Mouse (Mus musculus) activated CD4-positive, CD25-positive, alpha-beta regulatory T cell, adult 4 months (primary cell): Measurements from ENCODE around the gene Nxf1. TPM values are rescaled to one million over a fixed set of nuclear protein-coding genes. Genes with fewer than 3 reads are reported as not detected.
"Not testable (repeated sequence)": the region's sequence is repeated elsewhere in the genome, so short reads cannot be mapped to it uniquely, and the experiment has no call there.

Source experiments
- ATAC-seq: one replicate; pipeline ENCODE4 v1.8.0; 2017
- polyA plus RNA-seq, 2 experiments: library from polyadenylated mRNA; unstranded; fragments of 100-300 nt; shearing (Covaris generic); gene quantifications; one replicate each; pipeline ENCODE4 v1.2.1; 2017

The Nxf1 gene
- polyA plus RNA-seq, 2 experiments from 2014 or later: 126 to 163 TPM

DNA sequence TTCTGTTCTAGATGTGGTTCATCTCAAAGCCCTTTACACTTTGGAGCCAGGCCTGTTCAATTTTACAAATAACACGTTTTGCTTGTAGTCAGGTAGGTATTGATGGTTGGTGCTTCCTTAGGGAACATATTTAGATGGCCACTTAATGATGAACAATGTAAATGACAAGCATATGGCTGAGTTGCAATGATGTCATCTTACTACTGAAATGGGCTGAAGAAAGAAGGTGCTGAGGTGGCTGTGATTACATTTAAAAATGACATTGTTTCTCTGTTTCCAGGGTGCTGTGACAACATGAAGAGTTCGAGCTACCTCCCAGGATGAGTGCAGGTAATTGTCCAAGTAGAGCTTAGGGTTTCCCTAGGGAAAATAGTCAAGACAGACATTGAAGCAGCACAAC lies 32.5 kb upstream of the Nxf1 start:
- no peak for ATAC-seq

- ATAC-seq: no peak
Measured at GRCm38 (mm10) chr19:8725081-8725613, 31.7 kb upstream of the Nxf1 start.

GRCm38 (mm10) chr19:8726609-8727390 lies 30.1 kb upstream of the Nxf1 start:
- no peak for ATAC-seq

- no peak for ATAC-seq
Measured at GRCm38 (mm10) chr19:8727495-8728114, 29.3 kb upstream of the Nxf1 start.

GRCm38 (mm10) chr19:8728335-8729099 lies 28.4 kb upstream of the Nxf1 start:
- not testable (repeated sequence) for ATAC-seq

DNA sequence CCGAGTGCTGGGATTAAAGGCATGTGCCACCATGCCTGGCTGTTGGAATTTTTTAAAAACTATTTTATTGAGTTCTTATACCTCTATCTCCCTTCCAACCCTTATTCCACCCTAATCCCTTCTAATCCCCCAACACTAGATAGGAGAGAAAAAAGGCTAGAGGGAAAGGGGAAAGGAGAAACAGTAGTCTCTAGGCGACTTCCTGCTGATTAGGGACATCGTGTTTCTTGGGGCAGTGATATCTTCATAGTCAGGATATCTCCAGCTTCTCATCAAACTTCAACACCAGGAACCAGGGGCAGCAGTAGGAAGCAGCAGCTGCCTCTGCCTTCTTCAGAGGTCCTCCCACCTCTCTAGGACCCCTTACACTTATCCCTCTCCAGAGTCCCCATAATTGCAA lies 22.5 kb upstream of the Nxf1 start:
- ATAC-seq: no peak

- peak; percentile 86 for ATAC-seq
Measured at GRCm38 (mm10) chr19:8735389-8736159, 21.3 kb upstream of the Nxf1 start, which contains the start of gene Wdr74. Gene Wdr74, plus strand, starts transcription at chr19:8735827.

DNA sequence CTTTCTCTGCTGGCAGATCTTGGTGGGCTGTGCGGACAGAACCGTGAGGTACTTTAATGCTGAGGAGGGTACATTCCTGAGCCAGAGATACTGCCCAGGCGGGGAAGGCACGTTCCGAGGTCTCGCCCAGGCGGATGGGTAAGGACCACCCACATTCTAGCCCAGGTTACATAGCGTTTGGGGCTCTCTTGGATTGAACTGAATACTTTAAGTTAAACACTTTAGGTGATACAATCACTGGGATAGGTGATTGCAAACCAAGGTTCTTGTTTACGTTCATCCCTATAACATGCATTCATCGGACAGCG lies 20.8 kb upstream of the Nxf1 start:
- peak; percentile 24 for ATAC-seq

GRCm38 (mm10) chr19:8738911-8739310 lies 18.0 kb upstream of the Nxf1 start:
- no peak for ATAC-seq

DNA sequence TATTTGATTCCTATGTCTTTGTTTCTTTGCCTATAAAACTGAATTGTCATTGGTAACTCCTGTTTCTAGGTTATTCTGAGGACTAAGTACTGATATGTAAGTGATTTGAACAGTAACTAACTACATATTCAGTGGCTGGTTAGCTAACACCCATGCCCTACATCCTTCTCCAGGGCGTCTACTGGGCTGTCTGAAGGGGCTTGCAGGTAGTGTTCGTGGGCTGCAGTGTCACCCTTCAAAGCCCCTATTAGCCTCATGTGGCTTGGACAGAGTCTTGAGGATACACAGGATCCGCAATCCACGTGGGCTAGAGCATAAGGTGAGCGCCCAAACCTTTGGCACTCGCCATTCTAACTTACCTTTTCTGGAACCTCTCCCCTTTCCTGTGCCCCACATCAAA lies 17.2 kb upstream of the Nxf1 start:
- ATAC-seq: no peak

GRCm38 (mm10) chr19:8740603-8741002 lies 16.3 kb upstream of the Nxf1 start, which contains the start of gene 1700092M07Rik:
Gene 1700092M07Rik, plus strand, starts transcription at chr19:8740718.
- ATAC-seq: no peak

GRCm38 (mm10) chr19:8741243-8741869 lies 15.5 kb upstream of the Nxf1 start, which contains the start of gene Stx5a:
Gene Stx5a, plus strand, starts transcription at chr19:8741413.
- ATAC-seq: peak; percentile 97

GRCm38 (mm10) chr19:8742176-8742575 lies 14.7 kb upstream of the Nxf1 start:
- ATAC-seq: no peak

DNA sequence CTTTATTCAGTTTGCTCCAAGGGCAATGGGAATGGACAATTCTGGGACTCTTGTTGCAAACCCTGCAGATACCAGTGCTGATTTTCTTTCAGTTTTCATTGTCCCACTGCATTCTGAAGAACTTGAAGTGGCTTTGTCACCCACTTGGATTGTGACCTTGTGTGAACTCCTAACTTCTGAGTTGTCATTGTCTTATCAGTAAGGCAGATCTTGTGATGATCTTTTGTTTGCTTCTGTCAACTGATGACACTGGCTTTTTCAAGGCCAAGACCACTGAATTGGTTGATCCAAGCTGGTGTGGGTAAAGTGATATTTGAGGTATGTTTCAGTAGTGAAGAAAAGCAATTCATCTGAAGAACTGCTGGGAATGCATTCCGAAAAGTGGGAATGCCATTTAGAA lies 11.5 kb upstream of the Nxf1 start:
- ATAC-seq: no peak

DNA sequence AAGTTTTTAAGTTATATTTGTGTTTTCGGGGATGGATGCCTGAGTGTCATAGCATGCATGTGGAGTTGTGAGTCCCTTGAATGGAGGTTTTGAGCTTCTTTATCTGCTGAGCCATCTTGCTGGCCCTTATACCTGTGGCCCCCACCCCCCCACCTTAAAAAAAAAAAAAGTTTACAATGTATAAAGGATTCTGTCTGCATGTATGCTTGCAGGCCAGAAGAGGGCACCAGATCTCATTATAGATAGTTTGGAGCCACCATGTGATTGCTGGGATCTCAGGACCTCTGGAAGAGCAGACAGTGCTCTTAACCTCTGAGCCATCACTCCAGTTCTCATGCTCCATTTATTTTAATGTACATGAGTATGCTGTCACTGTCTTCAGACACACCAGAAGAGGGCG lies 9.5 kb upstream of the Nxf1 start:
- ATAC-seq: no peak

- no peak for ATAC-seq
Measured at GRCm38 (mm10) chr19:8755652-8756051, 1.2 kb upstream of the Nxf1 start.

GRCm38 (mm10) chr19:8757471-8757998 lies 662 bp downstream of the Nxf1 start:
- peak; percentile 15 for ATAC-seq

- no peak for ATAC-seq
Measured at GRCm38 (mm10) chr19:8758899-8759298, 2.0 kb downstream of the Nxf1 start.

GRCm38 (mm10) chr19:8760757-8761156 lies 3.9 kb downstream of the Nxf1 start:
- ATAC-seq: no peak

GRCm38 (mm10) chr19:8763276-8763675 lies 6.4 kb downstream of the Nxf1 start:
- no peak for ATAC-seq

DNA sequence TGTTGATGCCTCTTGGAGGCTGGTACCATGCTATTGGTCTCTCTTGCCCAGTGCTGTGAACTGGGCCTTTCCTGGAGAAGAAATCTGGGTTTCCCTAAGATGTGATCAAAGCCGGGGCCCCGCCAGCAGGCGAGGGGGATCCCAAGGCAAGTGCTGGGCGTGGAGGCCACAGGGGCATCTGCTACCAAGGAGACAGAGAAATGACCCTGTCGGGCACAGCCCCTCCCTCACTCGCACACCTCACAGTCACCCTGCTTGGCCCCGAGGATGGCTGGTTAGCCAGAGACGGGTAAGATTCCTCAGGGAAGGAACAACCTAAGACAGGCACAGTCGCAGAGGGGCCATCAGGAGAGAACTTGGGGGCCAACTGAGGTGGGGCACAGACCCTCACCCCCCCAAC lies 8.7 kb downstream of the Nxf1 start:
- no peak for ATAC-seq
